Mouse (Mus musculus) heart, postnatal 14 days (tissue): Measurements from ENCODE around the gene Dph5. TPM values are rescaled to one million over a fixed set of nuclear protein-coding genes. Genes with fewer than 3 reads are reported as not detected.
"Not testable (repeated sequence)": the region's sequence is repeated elsewhere in the genome, so short reads cannot be mapped to it uniquely, and the experiment has no call there.

Experiments used
- DNase-seq, 2 experiments: peaks; one replicate each; pipeline ENCODE4 v3.0.0; 2021 to 2022
- intact Hi-C: fragments of 180-260 bp; cut with DNase I; formaldehyde crosslinking; loops from one replicate; pipeline ENCODE4 v1.15.1; 2025
- total RNA-seq, 2 experiments: library from RNA; stranded (reverse); gene quantifications; 2 replicates each; pipeline ENCODE4 v1.2.3; 2021

The Dph5 gene
- total RNA-seq, 2 experiments from 2014 or later = 6.4 to 7.2 TPM

GRCm38 (mm10) chr3:115888310-115889106 is 871 bp downstream of the Dph5 start:
- intact Hi-C loops = loop anchor here (5.0 kb wide), 4 partner anchors 71 to 226 kb away; no protein-coding TSS in a partner anchor

GRCm38 (mm10) chr3:115892341-115892740 is 4.7 kb downstream of the Dph5 start:
- intact Hi-C loops = no loop called here
- DNase-seq = no peak

More at GRCm38 (mm10) chr3:115888310-115889106, 871 bp downstream of the Dph5 start:
- DNase-seq = no peak

- no peak for DNase-seq
- intact Hi-C loops = no loop called here
Observed at GRCm38 (mm10) chr3:115893166-115893565, 5.5 kb downstream of the Dph5 start.

- intact Hi-C loops = loop anchor here (5.0 kb wide), 1 partner anchor 39 kb away; no protein-coding TSS in a partner anchor
- no peak for DNase-seq
Observed at GRCm38 (mm10) chr3:115898354-115898948, 10.8 kb downstream of the Dph5 start.

- intact Hi-C loops = no loop called here
- DNase-seq = no peak
Observed at GRCm38 (mm10) chr3:115902301-115902956, 14.8 kb downstream of the Dph5 start.

- no peak for DNase-seq
- intact Hi-C loops = no loop called here
Observed at GRCm38 (mm10) chr3:115905067-115905466, 17.4 kb downstream of the Dph5 start.

- DNase-seq = no peak
- intact Hi-C loops = no loop called here
Observed at GRCm38 (mm10) chr3:115905567-115905966, 17.9 kb downstream of the Dph5 start.

- DNase-seq = not testable (repeated sequence)
Observed at GRCm38 (mm10) chr3:115907406-115907805, 19.8 kb downstream of the Dph5 start.

GRCm38 (mm10) chr3:115924401-115925190 is 37.0 kb downstream of the Dph5 start:
- DNase-seq = peak in 1 of 2 experiments; percentile 27
- intact Hi-C loops = no loop called here

More at GRCm38 (mm10) chr3:115907406-115907805, 19.8 kb downstream of the Dph5 start:
- intact Hi-C loops = not testable (repeated sequence)

- intact Hi-C loops = no loop called here
- no peak for DNase-seq
Observed at GRCm38 (mm10) chr3:115926531-115926930, 38.9 kb downstream of the Dph5 start.

GRCm38 (mm10) chr3:115931701-115932100 is 44.1 kb downstream of the Dph5 start:
- no peak for DNase-seq
- intact Hi-C loops = no loop called here

GRCm38 (mm10) chr3:115933293-115934186 is 45.9 kb downstream of the Dph5 start:
- no peak for DNase-seq
- intact Hi-C loops = no loop called here

GRCm38 (mm10) chr3:115936734-115937599 is 49.3 kb downstream of the Dph5 start:
- DNase-seq = peak; percentile 48 to 70
- intact Hi-C loops = loop anchor here (2.0 to 5.0 kb wide), 3 partner anchors 40 to 275 kb away; no protein-coding TSS in a partner anchor

- intact Hi-C loops = loop anchor here (2.0 to 5.0 kb wide), 3 partner anchors 41 to 276 kb away; no protein-coding TSS in a partner anchor
- no peak for DNase-seq
Observed at GRCm38 (mm10) chr3:115937807-115938206, 50.2 kb downstream of the Dph5 start.

- intact Hi-C loops = no loop called here
- no peak for DNase-seq
Observed at GRCm38 (mm10) chr3:115940510-115940909, 52.9 kb downstream of the Dph5 start.

GRCm38 (mm10) chr3:115941464-115941863 is 53.8 kb downstream of the Dph5 start:
- no peak for DNase-seq
- intact Hi-C loops = no loop called here

GRCm38 (mm10) chr3:115944376-115944775 is 56.7 kb downstream of the Dph5 start:
- no peak for DNase-seq
- intact Hi-C loops = no loop called here

- no peak for DNase-seq
- intact Hi-C loops = no loop called here
Observed at GRCm38 (mm10) chr3:115946272-115946671, 58.6 kb downstream of the Dph5 start.
